Mouse (Mus musculus): ENCODE results near the gene Lgals7.

DNA sequence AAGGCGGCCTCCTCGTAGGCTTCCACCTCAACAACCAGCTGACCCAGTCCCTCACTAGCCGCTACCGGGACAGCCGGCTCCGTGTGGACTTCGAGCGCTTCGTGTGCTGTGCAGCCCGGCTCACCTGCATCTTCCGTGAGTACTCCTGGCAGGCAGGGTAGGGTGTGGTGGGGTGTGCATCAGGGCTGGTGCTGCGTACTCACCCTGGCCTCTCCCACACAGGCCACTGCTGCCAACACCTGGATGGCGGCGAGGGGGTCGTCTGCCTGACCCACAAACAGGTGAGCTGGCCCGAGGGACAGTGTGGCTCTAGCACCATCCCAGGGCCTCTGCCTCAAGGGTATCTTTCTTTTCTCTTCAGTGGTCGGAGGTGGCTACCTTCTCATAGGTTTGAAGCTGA is 28.9 kb downstream of the Lgals7 start:
- TF ChIP-seq ZC3H11A (IDR thresholded peaks at IDR 0.05; ENCODE audit: borderline replicate concordance, low read depth, low read length) (no peak), HCFC1 (IDR thresholded peaks at IDR 0.05; ENCODE audit: borderline replicate concordance, insufficient read depth, low read length) (no peak), CHD2 (IDR thresholded peaks at IDR 0.05; ENCODE audit: low read depth, low read length) (no peak)

All from ES-E14 (cell line).